Mouse (Mus musculus) limb, embryonic 12.5 days (tissue): ENCODE data around the gene Ptpn20. TPM values are rescaled to one million over a fixed set of nuclear protein-coding genes. Genes with fewer than 3 reads are reported as not detected.

Experiments
- ATAC-seq: fragments of 200-750 bp; cut with Nextera tagmentation; 2 replicates; pipeline ENCODE4 v1.8.0; 2017; ENCODE audit warnings: low read depth, moderate TSS enrichment; ENCODE audit not compliant: insufficient number of reproducible peaks, insufficient read depth, low FRiP score, low TSS enrichment
- H3K27ac ChIP-seq: fragments of 300-500 bp; sonication (generic); 2 replicates; pipeline ENCODE4 v1.5.1; 2016; ENCODE audit warnings: mild to moderate bottlenecking, moderate library complexity
- H3K27me3 ChIP-seq: fragments of 300-500 bp; sonication (generic); 2 replicates; pipeline ENCODE4 v1.6.1; 2016; ENCODE audit warnings: mild to moderate bottlenecking, moderate library complexity
- H3K36me3 ChIP-seq: fragments of 300-500 bp; sonication (generic); 2 replicates; pipeline ENCODE4 v1.6.1; 2016; ENCODE audit warnings: mild to moderate bottlenecking, moderate library complexity
- H3K4me1 ChIP-seq: fragments of 300-500 bp; sonication (generic); replicated peaks from 2 replicates; pipeline ENCODE4 v1.6.1; 2016
- H3K4me2 ChIP-seq: fragments of 300-500 bp; sonication (generic); 2 replicates; pipeline ENCODE4 v1.6.1; 2016; ENCODE audit warnings: mild to moderate bottlenecking, moderate library complexity
- H3K4me3 ChIP-seq: fragments of 300-500 bp; sonication (generic); replicated peaks from 2 replicates; pipeline ENCODE4 v1.5.1; 2016; ENCODE audit warnings: mild to moderate bottlenecking
- H3K9ac ChIP-seq: fragments of 300-500 bp; sonication (generic); replicated peaks from 2 replicates; pipeline ENCODE4 v1.6.1; 2016; ENCODE audit warnings: mild to moderate bottlenecking, moderate library complexity
- H3K9me3 ChIP-seq: fragments of 300-500 bp; sonication (generic); 2 replicates; pipeline ENCODE4 v1.6.1; 2016; ENCODE audit warnings: mild to moderate bottlenecking, moderate library complexity
- WGBS: fragments of 180-500 bp; shearing (Covaris S2); methylation state at CpG from one replicate; pipeline ENCODE4 v1.1.7; 2016; 5-methylcytosine and 5-hydroxymethylcytosine counted together
- polyA plus RNA-seq: library from polyadenylated mRNA; unstranded; fragments of >200 nt; fragmentation: Nextera tagmentation; extraction: Ambion mirVana; gene quantifications from 2 replicates; pipeline ENCODE4 v1.2.1, GENCODE M21; 2016

The Ptpn20 gene
- polyA plus RNA-seq, 1 experiment from 2014 or later, result not detected

DNA sequence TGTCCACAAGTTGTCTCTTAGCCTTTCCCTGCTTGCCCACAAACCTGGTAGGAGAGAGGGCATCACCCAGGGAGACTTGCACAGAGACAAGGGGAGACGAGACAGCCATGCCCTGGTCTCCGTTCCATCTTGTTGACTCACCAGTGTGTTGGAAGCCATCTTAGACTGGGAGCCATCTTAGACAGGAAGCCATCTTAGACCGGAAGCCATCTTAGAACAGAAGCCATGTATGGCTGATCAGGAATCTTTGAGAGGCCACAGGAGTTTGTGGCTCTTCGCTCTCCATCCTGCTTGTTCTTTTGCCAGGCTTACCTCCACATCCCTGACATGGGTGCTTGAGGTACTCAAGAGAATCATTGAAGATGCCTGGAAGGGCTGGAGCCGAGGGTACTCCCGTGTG is 89.0 kb downstream of the Ptpn20 start:
- Histone ChIP-seq H3K27ac (no peak overlapping the region), H3K4me1 (no peaks in the 10 kb centered on the region), H3K9ac (no peak overlapping the region), H3K36me3 (no peaks in the 10 kb centered on the region), H3K4me3 (no peak overlapping the region), H3K27me3 (peaks cover 4% of the 10 kb centered on the region; the same call in 1 of the 2 replicates), H3K9me3 (no peaks in the 10 kb centered on the region), H3K4me2 (no peak overlapping the region)
- ATAC-seq, result no peak
- 93% methylated on average over 6 of the region's 6 CpGs for WGBS

DNA sequence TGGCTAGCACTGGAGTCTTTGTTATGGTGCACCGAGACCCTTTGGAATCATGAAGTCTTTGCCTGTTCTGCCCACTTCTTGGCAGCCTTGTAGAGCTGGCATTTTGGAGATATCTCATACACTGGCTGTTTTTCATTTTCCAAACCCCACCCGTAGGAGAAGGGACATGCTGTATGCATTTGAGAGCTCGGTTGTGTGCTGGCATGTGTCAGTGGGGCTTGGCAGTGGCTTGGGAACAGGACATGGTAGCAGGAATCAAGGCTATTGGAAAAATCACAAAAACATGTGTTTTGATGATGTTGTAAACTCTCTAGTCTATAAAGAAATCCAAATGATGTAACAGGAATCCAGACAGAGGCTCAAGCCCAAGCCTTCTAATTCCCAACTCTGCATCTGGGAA is 89.7 kb downstream of the Ptpn20 start:
- H3K9ac ChIP-seq, result no peak overlapping the region
- WGBS, result 85% methylated on average over 3 of the region's 3 CpGs
- peaks cover 2% of the 10 kb centered on the region for H3K27me3 ChIP-seq
- H3K27ac ChIP-seq, result no peak overlapping the region
- H3K4me1 ChIP-seq, result peaks cover 2% of the 10 kb centered on the region; the same call in 1 of the 2 replicates
- no peak overlapping the region for H3K4me2 ChIP-seq
- ATAC-seq, result no peak
- no peaks in the 10 kb centered on the region for H3K36me3 ChIP-seq
- H3K9me3 ChIP-seq, result no peaks in the 10 kb centered on the region
- no peak overlapping the region for H3K4me3 ChIP-seq

DNA sequence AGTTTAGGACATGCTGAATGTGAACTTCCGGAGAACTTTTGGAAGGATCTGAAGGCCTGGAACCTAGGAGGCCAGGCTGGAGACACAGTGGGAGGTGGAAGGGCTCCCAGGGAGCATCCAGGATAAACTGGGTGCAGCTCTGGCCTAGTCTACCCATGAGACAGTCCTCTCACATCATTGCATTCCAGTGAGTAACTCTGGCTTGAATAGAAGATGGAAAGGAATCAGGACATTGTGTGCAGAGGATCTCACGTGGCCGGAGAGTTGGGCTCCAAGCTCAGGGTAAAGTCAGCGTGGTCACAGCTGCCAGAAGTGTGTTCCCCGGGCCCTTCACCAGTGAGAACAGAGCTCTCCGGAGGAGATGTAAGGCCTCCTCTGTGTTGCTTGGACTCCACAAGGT is 91.6 kb downstream of the Ptpn20 start:
- Histone ChIP-seq H3K9ac (no peak overlapping the region), H3K4me3 (no peak overlapping the region), H3K27ac (no peak overlapping the region), H3K36me3 (no peaks in the 10 kb centered on the region), H3K4me2 (no peak overlapping the region), H3K9me3 (no peaks in the 10 kb centered on the region), H3K4me1 (peaks cover 4% of the 10 kb centered on the region; the same call in 1 of the 2 replicates), H3K27me3 (peaks cover 17% of the 10 kb centered on the region)
- ATAC-seq, result no peak
- WGBS, result 88% methylated on average over 6 of the region's 6 CpGs

DNA sequence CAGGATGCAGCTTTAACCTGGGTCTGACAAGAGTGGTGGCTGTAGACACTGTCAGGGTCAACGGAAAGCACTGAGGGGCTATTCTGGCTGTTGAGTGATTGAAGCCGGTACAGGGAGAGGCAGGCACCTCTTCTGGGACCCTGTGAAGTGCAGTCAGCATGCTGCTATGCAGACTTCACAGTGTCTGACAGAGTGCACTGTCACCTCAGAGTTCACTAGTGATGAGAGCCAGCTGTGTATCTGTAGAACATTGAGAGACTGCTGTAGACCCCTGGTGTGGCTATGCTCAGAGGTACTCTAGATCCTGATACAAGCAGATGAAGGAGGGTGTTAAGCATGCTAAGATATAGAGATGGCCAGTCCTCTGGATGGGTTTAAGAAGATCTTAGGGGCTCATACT is 93.8 kb downstream of the Ptpn20 start:
- Histone ChIP-seq H3K27me3 (peaks cover 21% of the 10 kb centered on the region), H3K27ac (no peak overlapping the region), H3K4me2 (no peak overlapping the region), H3K4me3 (no peak overlapping the region), H3K9me3 (no peaks in the 10 kb centered on the region), H3K36me3 (no peaks in the 10 kb centered on the region), H3K9ac (no peak overlapping the region), H3K4me1 (peaks cover 4% of the 10 kb centered on the region; the same call in 1 of the 2 replicates)
- WGBS, result 62% methylated on average over 2 of the region's 2 CpGs
- ATAC-seq, result no peak

DNA sequence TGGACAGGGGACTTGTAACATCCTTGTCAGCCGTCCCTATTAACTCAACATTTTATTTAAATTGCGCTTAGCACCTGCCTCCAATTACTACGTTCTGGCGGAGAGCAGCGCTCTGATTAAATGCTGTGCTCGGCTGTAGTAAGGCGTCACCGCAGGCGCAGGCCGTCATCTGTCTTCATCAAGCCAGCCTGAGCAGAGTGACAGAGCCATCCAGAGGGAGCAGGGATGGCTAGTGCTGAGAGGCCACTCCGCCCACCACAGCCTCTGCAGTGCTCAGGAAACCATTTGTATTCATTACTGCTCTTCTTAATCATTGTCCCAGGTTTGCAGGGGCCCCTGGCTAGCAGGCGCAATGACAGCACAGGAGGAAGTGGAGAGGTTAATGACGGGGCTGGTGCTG is 94.7 kb downstream of the Ptpn20 start:
- no peak overlapping the region for H3K27ac ChIP-seq
- no peak overlapping the region for H3K4me3 ChIP-seq
- H3K4me1 ChIP-seq, result peaks cover 4% of the 10 kb centered on the region; the same call in 1 of the 2 replicates
- peaks cover 26% of the 10 kb centered on the region for H3K27me3 ChIP-seq
- no peak overlapping the region for H3K4me2 ChIP-seq
- WGBS, result 5% methylated on average over 13 of the region's 13 CpGs
- no peak overlapping the region for H3K9ac ChIP-seq
- H3K36me3 ChIP-seq, result no peaks in the 10 kb centered on the region
- ATAC-seq, result no peak
- no peaks in the 10 kb centered on the region for H3K9me3 ChIP-seq

DNA sequence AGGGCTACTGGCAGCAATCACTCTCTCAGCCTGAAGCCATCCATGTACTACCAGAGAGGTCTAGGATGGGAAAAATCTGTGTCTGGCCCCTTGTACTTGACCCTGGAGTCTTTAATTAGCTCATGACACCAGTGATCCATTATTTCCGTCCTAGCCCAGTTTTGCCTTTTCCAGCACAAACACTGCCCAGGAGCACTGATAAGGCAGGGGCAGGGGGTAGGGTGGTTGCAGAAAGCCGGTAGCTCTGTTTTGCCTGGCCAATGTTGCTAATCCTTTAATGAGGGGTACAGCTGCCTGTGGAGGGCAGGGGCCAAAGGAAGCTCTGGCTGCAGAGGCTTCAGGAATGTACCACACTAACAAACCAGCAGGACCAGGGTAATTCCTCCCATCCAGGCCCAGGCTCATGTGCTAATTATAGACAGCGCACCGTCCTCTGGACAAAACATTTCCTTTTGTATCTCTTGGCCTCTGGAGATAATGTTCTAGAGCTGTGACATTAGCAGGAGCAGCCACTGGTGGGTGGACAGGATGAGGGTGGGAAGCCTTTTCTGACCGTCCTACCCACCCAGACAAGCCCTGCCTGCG is 98.5 kb downstream of the Ptpn20 start:
- H3K9ac ChIP-seq, result 0 out of 2 replicates have a peak overlapping the region, but pooled peaks have one; percentile 12
- no peak overlapping the region for H3K4me3 ChIP-seq
- H3K36me3 ChIP-seq, result no peaks in the 10 kb centered on the region
- H3K4me2 ChIP-seq, result no peak overlapping the region
- H3K4me1 ChIP-seq, result peaks cover 4% of the 10 kb centered on the region; the same call in 1 of the 2 replicates
- no peak overlapping the region for H3K27ac ChIP-seq
- 36% methylated on average over 6 of the region's 6 CpGs for WGBS
- no peak for ATAC-seq
- H3K9me3 ChIP-seq, result no peaks in the 10 kb centered on the region
- H3K27me3 ChIP-seq, result peaks cover 40% of the 10 kb centered on the region

DNA sequence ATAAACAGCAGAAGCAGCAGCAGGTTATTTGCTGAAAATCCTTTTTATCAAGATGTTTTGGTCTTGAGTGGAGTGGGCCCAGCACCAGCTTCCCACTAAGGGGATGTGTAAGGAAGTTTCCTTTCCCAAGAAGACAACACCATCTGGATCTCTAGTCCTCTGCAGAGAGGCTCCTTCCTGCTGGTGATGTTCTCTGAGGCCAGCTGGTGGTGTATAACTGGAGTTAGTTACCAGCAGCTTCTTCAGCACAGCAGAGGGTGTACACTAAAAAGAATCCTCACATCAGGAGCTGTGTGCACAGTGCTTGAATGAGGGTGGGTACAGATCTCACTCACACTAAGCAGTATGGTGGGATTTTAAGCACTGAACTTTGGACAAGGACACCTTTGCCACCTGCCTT is 100.0 kb downstream of the Ptpn20 start:
- no peak overlapping the region for H3K27ac ChIP-seq
- peaks cover 36% of the 10 kb centered on the region for H3K27me3 ChIP-seq
- H3K9ac ChIP-seq, result no peak overlapping the region
- no peak for ATAC-seq
- H3K4me3 ChIP-seq, result no peak overlapping the region
- no peaks in the 10 kb centered on the region for H3K36me3 ChIP-seq
- no peaks in the 10 kb centered on the region for H3K4me1 ChIP-seq
- no peaks in the 10 kb centered on the region for H3K9me3 ChIP-seq
- H3K4me2 ChIP-seq, result no peak overlapping the region

Other genes with a start within 250 kb of the Ptpn20 start
- gene Mapk8, start 142.0 kb upstream of the Ptpn20 start, polyA plus RNA-seq, result 20.6 and 23.4 TPM in 2 replicates
- gene Frmpd2, start 117.5 kb upstream of the Ptpn20 start, polyA plus RNA-seq, result not detected in 2 replicates